Mouse (Mus musculus) frontal cortex, postnatal 14 days (tissue): Measurements from ENCODE around the gene Ifi202b.
"Not testable (repeated sequence)": the region's sequence is repeated elsewhere in the genome, so short reads cannot be mapped to it uniquely, and the experiment has no call there.

ENCODE experiments used
- DNase-seq, 2 experiments: peaks; one replicate each; pipeline ENCODE4 v3.0.0; 2022; ENCODE audit warnings: low spot score in 2 of 2

Gene Ifi202b

DNA sequence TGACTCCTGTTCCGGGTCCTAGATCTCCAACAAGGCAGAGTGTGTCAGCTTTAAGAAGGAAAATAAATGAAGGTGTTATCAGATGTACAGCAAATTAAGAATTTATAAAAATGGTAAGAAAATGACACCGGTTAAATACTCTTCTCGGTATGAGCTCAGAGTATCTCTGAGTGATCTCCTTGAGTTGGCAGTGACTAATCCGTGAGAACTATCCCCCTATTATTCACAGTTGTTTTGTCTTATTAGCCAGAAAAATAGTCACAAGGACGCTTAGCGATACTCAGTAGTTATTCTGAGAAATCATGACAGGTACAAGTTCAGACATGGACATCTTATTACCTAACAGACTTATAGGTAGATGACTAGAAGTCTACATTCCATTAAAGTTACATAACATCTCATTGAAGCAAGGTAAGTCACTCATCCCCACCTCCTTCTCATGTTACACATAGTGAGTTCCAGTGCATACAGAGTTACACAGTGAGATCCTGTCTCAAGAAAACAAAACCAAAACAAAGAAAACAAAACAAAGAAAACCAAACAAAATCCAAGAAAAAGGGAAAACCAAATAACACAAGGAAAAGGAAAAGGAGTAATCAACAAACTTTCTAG lies at the start of gene Ifi202b:
Ifi202b (minus strand) TSS at position 51 of the 612 bp plus-strand sequence.
- DNase-seq: not testable (repeated sequence)

DNA sequence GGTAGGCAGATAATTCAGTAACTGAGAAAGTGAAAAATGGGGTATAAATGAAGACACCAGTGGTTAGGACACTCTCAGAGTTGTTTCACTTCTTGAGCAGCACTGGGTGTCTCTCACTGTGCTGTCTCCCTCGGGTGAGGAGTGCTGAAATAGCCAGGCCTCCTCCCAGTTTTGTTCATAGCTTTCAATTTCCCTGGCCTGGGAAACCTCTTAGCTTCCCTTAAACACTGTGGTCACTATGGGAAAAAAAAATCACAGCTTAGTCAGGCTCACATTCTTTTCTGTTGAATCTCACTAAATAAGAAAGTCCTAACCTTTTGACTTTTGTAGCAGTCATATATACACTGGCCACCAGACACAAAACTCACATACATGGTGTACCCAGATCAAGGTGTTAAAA lies 49.2 kb upstream of the Ifi202b start, which contains the start of gene Ifi205:
Ifi205 (minus strand) TSS at position 113 of the 400 bp plus-strand sequence.
- no peak for DNase-seq

DNA sequence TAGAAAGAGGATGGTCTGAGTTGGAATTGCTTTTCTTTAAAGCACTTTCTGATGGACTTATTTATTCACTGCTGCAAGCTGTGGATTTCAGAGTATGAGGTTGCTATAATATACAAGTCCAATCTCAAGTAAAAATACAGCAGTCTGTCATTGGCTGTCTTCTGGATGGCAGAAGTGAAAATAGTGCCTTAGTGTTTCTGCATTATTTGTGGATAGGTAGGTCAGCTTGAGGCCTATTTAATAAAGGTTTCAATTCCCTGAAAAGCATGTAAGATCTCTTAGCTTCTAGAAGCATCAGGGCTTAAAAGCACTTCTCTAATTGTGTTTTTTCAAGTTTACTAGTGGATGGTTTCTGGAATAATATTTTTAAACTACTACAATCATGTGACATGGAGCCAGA lies 24.5 kb upstream of the Ifi202b start:
- DNase-seq: not testable (repeated sequence)

DNA sequence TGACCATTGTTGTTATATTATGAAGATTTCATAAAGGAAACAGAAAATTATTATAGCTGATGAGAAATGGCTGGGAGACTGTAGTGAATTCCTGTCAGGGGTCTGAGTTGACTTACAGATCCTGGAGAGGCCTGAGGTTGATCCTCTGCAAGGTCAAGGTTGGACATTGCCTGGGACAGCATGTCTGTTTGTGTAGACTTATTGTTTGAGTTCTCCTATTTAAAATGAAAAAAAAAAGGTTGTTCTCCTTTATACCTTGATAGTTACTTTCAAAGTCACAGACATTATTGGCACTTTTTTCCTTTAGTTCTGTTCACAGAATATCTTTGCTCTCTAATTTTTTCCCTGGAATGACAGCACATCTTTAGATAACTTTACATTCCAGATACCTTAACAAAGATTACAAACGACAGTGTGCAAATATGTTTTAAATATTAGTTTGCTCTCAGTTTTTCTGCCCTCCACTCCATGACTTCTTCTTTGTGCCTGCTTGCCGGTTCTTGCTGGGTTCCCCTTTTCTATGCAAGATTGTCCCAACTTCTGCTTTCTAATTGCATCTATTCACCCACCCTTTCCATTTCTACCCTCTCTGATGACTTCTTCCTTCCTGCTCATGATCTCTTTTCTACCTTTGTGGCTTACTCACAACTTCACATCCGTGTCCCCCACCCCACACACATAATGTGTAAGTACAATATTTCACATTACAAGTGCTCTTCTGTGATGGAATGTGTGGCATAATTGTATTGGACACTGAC lies 22.0 kb upstream of the Ifi202b start:
- not testable (repeated sequence) for DNase-seq

DNA sequence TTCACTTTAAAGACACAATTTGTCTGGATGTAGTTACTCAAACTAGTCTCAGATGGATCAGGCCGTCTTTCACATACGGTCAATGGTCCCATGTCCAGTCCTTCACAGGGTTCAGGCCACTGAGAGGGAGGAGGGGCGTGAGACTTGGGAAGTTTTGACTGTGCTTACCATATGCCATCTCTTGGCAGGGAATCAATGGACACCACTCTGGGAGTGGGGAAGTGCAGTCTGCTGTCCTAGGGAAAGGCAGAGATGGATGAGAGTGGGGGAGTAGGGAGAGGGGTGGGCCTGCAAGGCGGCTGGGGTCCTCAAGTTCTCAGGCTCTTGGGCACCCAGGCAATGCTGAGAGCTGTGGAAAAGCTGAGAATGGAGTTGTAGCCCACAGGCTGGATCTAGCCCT lies 12.5 kb upstream of the Ifi202b start:
- no peak for DNase-seq

DNA sequence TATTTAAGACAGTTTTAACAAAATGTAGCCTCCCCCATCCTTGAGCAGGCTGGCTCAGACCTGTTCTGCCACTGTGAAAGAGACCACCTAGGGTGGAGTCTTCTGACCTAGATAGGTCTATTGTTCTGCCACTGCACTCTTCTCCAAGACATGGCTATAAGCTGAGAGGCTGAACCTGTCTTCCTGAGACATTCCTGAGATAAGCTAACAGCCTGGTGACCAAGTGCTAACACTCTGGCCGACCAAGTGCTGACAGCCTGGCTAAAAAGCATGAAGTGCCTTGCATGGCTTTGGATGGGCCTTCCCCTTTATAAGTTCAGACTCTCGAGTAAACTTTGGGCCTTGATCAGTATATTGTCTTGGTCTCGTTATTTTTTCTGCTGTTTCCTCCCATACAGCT lies 1.5 kb downstream of the Ifi202b start:
- DNase-seq: not testable (repeated sequence)

DNA sequence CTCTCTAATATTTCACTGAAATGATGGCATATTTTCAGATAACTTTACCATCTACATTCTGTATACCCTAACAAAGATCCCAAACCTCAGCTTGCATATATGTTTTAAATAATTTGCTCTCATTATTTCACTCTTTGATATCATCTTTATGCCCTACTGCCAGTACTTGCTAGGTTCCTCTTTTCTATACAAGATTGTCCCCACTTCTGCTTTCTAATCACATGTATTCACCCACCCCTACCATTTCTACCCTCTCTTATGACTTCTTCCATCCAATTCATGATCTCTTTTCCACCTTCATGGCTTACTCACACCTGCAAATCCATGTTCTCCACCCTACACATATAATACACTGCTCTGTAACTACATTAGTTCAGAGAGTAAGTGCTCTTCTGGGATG lies 4.9 kb downstream of the Ifi202b start:
- DNase-seq: no peak

DNA sequence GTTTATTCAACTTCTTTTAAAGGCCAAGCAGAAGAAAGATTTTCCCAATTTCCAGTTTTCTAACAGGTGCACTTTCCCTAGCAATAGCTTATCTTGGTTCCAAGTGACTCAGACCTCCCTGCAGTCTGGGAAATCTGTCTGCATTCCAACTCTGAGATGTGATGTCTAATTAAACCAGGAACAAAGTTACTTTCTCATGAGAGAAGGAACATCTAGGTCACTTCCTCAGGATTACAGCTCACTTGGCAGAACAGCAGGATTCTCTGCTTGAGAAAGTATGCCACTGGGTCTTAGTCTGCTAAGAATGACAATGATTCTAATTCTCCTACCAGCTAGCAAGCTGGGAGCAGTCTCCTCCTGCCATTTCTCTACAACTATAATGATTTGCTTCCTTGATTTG lies 9.4 kb downstream of the Ifi202b start:
- DNase-seq: no peak

DNA sequence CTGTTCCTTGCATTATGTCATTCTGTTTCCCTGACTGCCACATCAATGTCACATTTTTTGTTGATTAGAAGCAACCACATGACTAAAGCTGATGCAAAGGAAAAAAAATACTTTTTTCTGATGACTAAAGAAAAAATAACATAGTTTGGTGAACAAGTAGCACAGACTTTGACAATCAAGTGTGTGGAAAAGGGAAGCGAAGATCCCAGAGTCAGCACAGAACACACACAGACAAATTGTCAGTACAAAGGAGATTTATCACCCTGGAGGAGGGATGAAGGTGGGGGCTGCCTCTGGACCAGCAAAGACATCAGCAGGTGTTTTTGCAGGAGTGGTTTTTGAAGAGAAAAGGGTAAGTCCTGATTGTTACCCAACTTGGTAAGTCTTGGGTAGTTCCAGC lies 21.1 kb downstream of the Ifi202b start:
- DNase-seq: not testable (repeated sequence)

DNA sequence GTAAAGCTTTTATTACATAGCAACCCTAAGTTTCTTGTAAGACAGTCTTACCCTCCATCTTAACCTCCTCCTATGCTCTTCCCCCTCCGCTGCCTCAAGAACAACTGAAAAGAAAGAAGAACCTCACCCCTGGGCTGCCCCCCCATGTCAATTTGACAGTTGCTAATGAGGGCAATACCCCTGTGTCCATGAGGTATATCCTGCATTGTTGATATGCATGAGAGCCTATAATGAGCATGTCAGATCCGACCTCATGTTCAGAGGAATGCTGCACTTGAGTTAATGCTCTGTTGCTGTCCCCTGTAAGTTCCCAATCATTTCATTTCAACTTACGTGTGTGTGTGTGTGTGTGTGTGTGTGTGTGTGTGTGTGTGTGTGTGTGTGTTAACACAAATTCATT lies 22.5 kb downstream of the Ifi202b start:
- DNase-seq: not testable (repeated sequence)

DNA sequence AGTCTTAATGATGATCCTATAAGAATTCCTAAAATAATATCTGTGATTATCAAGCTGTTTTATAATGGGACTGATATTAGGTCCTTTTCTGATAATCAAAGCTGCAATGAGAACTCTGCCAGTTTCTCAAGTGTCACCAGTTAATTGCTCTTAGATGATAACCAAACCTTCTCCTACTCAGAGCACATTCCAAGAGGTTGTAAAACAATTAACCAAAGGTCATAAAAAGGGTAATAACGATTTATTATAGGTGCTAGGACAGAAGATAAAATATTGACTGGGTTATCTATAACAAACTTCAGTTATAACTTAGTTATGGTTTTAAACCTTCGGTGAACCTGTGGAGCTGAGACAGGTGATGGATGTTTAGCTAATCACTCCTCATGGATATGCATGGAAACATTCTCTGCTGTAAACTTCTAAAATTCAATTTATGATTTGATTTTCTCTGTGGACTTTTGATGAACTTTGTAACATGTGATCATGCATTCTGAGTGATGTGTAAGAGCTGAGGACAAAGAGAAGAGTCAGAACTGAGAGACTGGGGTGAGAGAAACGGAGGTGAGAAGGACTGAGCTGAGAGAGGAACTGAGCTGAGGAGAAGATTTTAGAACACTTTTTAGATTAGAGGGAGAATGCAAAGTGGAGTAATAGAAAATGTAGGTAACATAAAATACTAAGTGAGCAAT lies 26.6 kb downstream of the Ifi202b start:
- DNase-seq: not testable (repeated sequence)

DNA sequence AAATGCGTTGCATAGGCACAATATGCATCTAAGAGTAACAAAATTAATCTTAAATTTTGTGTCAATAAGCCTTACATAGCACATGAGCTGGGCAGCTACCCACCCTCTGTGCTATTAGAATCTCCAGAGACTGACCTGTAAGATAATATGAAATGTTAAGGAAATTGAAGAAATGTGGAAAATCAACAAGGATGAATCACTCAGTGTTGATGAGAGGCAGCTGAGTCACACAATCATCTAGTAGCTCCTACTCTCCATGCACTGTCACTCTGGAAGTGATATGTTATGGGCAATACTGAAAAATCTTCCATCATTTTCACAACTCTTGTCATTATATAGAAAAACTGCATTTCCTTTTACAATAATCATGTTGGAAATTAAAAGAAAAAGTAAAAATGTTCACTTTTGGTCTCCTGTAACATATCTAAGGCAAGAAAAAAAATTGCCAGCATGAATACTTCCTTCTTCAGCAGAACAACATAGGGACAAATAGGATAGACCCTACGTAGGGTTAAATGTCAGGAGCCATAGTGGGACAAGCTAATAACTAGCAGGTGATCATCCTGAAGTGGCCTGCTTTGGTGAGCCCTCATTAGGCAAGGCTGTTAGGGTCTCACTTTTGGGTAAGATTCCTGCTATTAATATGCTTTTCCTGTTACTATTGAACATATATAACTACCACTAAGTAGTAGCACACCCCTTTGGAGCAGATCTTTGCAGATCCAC lies 27.3 kb downstream of the Ifi202b start:
- no peak for DNase-seq

DNA sequence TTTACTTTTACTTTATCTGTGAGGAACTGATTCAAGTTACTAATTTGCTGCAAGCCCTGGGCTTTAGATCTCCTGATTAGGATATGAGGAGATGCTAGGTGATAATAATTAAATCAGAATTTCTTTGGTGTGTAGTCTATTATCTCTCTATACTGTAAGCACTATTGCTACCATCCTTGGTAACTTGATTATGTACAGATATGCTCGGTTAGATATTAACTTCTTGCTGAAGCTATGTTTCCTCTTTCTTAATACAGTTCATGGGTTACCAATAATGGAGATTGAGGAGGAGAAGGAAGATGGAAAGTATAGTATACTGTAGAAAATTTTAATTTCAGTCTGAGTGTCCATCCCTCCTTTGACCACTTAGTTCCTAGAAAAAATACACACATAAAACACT lies 29.0 kb downstream of the Ifi202b start:
- DNase-seq: no peak

DNA sequence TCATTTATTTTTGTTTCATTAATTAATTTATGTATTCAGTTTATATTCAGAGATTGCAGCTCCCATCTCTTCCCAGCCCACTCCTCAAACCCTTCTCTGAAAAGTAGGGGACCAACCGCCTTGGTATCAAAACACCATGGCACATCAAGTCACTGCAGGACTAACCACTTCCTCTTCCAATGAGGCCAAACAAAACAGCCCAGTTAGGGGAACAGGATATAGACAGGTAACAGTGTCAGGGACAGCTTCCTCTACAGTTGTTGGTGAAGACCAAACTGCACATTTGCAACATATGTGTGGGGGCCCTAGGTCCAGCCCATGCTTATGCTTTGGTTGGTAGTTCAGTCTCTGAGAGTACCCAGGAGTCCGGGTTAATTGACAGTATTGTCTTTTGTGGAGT lies 33.5 kb downstream of the Ifi202b start:
- not testable (repeated sequence) for DNase-seq

DNA sequence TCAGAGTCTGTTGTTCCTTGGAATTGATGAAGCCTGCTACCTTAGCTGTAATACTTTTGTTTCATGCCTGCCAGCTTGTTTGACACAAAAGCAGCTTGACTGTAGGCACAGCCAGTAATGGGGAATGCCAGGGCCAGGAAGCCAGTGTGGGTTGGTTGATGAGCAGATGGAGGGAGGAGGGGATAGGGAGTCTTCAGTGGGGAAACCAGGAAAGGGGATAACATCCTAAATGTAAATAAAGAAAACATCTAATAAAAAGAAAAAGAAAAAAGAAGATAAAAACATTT lies 39.8 kb downstream of the Ifi202b start:
- DNase-seq: not testable (repeated sequence)

DNA sequence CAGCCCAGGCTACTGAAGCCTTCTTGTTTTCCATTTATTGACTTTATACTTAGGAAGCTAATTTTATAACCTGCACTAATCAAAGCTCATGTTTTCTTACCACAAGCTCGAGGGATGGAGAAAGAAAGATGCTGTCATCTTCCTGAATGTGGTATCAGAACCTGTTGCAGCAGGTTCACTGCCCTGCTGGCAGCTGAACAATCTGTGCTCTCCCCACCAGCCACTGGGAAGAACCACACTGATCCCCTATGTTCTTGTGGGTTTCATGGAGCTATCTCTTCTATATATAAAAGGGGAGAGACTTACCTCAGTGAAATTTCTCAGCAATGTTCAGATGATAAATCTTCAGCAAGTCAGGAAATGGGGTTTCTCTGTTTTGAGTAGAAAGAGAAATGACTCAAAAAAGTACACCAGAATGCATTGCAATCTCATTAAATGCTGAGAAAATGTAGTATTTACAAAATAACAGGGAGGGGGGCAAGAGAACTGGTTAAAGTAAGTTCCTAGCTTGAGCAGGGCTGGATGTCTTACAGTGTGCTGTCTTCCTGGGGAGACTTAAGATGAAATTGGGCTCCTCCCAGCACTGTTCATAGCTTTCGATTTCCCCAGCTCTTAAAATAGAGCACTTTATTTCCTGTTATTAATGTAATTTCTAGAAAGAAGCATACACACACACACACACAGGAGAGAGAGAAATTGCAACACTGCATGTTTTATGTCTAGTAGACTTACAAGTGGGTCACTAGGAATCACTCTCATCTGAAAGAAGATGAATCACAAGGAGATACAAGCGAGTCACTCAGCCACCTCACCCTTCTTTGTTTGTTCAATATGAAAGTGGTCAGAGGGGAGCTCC lies 40.4 kb downstream of the Ifi202b start, which contains the start of the genes Mndal and Ifi203:
Mndal (minus strand) TSS at position 568 of the 856 bp plus-strand sequence.
Ifi203 (minus strand) TSS at position 749 of the 856 bp plus-strand sequence.
- not testable (repeated sequence) for DNase-seq

DNA sequence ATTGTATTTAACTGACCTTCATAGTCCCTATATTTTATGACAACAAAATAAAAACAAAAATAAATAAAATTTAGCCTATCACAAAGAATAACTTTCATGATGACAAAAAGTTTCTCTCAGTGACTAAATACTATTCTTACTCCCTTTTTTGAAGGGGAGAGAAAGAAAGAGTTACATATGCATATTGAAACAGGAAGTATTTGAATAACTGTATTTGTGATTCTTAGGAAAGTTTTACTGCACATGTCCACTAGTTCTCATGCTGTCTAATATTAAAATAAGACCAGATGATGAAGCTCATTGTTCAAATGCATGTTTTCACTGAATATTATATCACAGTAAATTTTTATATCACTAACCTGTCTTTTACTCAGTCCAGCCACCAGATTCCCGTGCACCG lies 41.0 kb downstream of the Ifi202b start:
- DNase-seq: not testable (repeated sequence)

DNA sequence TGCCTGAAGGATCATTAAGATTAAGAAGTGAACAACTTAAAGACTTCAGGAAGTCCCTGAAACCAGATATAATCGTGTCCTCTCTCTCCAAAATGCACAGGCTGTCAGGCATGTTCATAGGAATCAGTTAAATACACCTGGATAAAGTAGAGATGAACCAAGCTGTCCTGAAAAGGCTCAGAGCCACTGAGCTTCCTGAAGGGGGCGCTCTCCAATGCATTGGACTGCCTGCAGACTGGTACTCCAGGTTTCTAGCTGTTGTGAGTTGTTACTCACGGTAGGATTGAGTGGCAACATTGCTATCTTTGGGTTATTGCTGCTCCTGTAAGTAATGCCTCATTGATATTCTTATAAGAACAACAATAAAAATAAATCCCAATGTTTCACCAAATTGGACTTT lies 63.3 kb downstream of the Ifi202b start:
- DNase-seq: not testable (repeated sequence)

DNA sequence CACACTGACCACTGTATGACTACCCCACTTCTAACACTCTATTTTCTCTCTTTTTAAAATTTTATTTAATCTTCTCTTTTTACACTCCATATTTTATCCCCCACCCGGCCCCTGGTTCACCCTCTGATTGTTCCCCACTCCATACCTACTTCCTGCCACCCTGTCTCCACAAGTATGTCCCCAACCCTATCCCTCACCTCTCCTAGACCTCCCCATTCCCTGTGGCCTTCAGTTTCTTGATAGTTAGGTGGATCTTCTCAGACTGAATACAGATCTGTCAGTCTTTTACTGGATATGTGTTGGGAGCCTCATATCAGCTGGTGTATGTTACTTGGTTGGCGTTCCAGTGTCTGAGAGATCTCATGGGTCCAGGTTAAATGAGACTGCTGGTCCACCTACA lies 68.0 kb downstream of the Ifi202b start:
- DNase-seq: no peak

DNA sequence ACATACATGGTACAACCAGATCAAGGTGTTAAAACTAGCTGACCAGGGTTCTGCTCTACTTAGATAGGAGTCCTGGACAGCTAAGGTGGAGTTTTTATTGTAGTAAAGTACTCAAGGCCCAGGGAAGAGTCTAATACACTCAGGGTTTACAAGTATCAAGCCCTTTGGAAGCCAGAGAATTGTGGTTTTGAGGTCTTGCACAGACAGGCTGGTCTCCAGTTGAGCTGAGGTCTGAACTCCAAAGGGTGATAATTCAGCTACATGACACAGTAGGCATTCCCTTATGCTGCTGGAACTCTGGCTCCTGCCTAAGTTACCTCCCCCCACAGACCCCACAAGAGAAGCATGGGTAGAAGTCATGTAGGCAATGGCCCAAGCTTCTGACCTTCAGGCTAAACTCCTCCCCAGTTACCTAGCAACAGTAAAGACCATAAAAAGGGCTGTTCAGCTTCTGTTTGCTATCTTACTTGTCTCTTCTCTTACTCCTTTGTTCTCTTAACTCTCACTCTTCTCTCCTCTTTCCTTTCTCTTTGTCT lies 69.2 kb downstream of the Ifi202b start:
- not testable (repeated sequence) for DNase-seq
